Comparison of ENCODE assay signal across 9 mouse cellular contexts in genomic region chr5:98855741-98856140, GRCm38 (mm10). TPM values are rescaled to one million over a fixed set of nuclear protein-coding genes. Genes with fewer than 3 reads are reported as not detected.
DNase-seq lines count a peak whose midpoint lies in the region; ATAC-seq and TF ChIP-seq lines count a peak whose summit lies in the region.
"Had no signal": no experiment of that assay in that cellular context is flagged by ENCODE, and none has a peak within 500 bp of the region (broad histone marks: within the 10 kb centered on the region; RNA-seq: fewer than 3 reads in every experiment).

No protein-coding gene starts in this region.

- TF ChIP-seq EP300 in stomach, postnatal 0 days (optimal IDR thresholded peaks at IDR 0.05) = no peak

- peaks cover 2% of the 10 kb centered on the region; the same call in 1 of the 2 replicates for H3K4me1 ChIP-seq in lung, embryonic 16.5 days (replicated peaks; ENCODE audit: control insufficient read depth, insufficient read depth, low read length)
- H3K4me1 ChIP-seq in limb, embryonic 14.5 days (ENCODE audit: control insufficient read depth, insufficient read depth, low read length) = no peaks in the 10 kb centered on the region
- H3K4me1 ChIP-seq in stomach, postnatal 0 days (replicated peaks; ENCODE audit: control insufficient read depth, insufficient read depth) = 0 out of 2 replicates have a peak, but pooled peaks cover 2% of the 10 kb centered on the region
- no peaks in the 10 kb centered on the region for H3K4me1 ChIP-seq in cerebellum, adult 2 months (ENCODE audit: control insufficient read depth, insufficient read depth, low read length)
- H3K4me1 ChIP-seq: liver, embryonic 15.5 days had no signal

- H3K4me3 ChIP-seq in lung, embryonic 16.5 days (ENCODE audit: low read length) = peak overlapping the region; percentile 70
- H3K4me3 ChIP-seq in limb, embryonic 14.5 days (replicated peaks; ENCODE audit: low read length) = peak overlapping the region; percentile 55
- peak overlapping the region; percentile 59 for H3K4me3 ChIP-seq in stomach, postnatal 0 days (ENCODE audit: low read depth, low read length)
- no peak overlapping the region for H3K4me3 ChIP-seq in cerebellum, adult 2 months (replicated peaks; ENCODE audit: insufficient read depth, low read depth, low read length)

- TF ChIP-seq CTCF in stomach, postnatal 0 days (IDR thresholded peaks at IDR 0.05; ENCODE audit: low read depth) = no peak
- no peak for TF ChIP-seq CTCF in cerebellum, adult 2 months (IDR thresholded peaks at IDR 0.05; ENCODE audit: borderline replicate concordance, insufficient read depth, low read depth, low read length)

- H3K9me3 ChIP-seq in lung, embryonic 16.5 days (ENCODE audit: control insufficient read depth, low read length) = no peaks in the 10 kb centered on the region
- H3K9me3 ChIP-seq in limb, embryonic 14.5 days (ENCODE audit: control insufficient read depth, low read length) = no peaks in the 10 kb centered on the region
- no peaks in the 10 kb centered on the region for H3K9me3 ChIP-seq in stomach, postnatal 0 days (ENCODE audit: control insufficient read depth, low read length)
- H3K9me3 ChIP-seq: liver, embryonic 15.5 days had no signal

- no peaks in the 10 kb centered on the region for H3K36me3 ChIP-seq in lung, embryonic 16.5 days (ENCODE audit: control insufficient read depth, insufficient read depth, low read length)
- H3K36me3 ChIP-seq in limb, embryonic 14.5 days (ENCODE audit: control insufficient read depth, insufficient read depth, low read length) = no peaks in the 10 kb centered on the region
- no peaks in the 10 kb centered on the region for H3K36me3 ChIP-seq in stomach, postnatal 0 days (ENCODE audit: control insufficient read depth, insufficient read depth, low read length)
- H3K36me3 ChIP-seq: liver, embryonic 15.5 days had no signal

- 0 out of 2 replicates have a peak overlapping the region, but pooled peaks have one; percentile 27 for H3K27ac ChIP-seq in lung, embryonic 16.5 days (ENCODE audit: low read length)
- H3K27ac ChIP-seq in limb, embryonic 14.5 days (replicated peaks; ENCODE audit: low read depth, low read length) = no peak overlapping the region
- no peak overlapping the region for H3K27ac ChIP-seq in stomach, postnatal 0 days (replicated peaks)
- H3K27ac ChIP-seq in cerebellum, adult 2 months (ENCODE audit: insufficient read depth, low read length) = no peak overlapping the region
- H3K27ac ChIP-seq: liver, embryonic 15.5 days had no signal

- peaks cover 21% of the 10 kb centered on the region for H3K27me3 ChIP-seq in lung, embryonic 16.5 days (ENCODE audit: control insufficient read depth, insufficient read depth, low read depth, low read length)
- H3K27me3 ChIP-seq in limb, embryonic 14.5 days (ENCODE audit: control insufficient read depth, insufficient read depth, low read length) = peaks cover 38% of the 10 kb centered on the region
- H3K27me3 ChIP-seq in stomach, postnatal 0 days (ENCODE audit: control insufficient read depth, insufficient read depth, low read length) = 0 out of 2 replicates have a peak, but pooled peaks cover 3% of the 10 kb centered on the region
- peaks cover 1% of the 10 kb centered on the region; the same call in 1 of the 2 replicates for H3K27me3 ChIP-seq in cerebellum, adult 2 months (ENCODE audit: control insufficient read depth, insufficient read depth, low read length)

- ATAC-seq in lung, embryonic 16.5 days (ENCODE audit: low read depth) = no peak
- no peak for ATAC-seq in limb, embryonic 14.5 days (ENCODE audit: low FRiP score, low read depth)
- ATAC-seq in stomach, postnatal 0 days (ENCODE audit: low FRiP score, low TSS enrichment) = no peak

- 4% methylated on average over 12 of the region's 12 CpGs for WGBS in lung, embryonic 16.5 days
- WGBS in limb, embryonic 14.5 days = 7% methylated on average over 12 of the region's 12 CpGs
- 8% methylated on average over 12 of the region's 12 CpGs for WGBS in stomach, postnatal 0 days
- 10% methylated on average over 12 of the region's 12 CpGs for WGBS in cerebellum, adult 2 months

- no peak for TF ChIP-seq POLR2A in limb, embryonic 14.5 days (IDR thresholded peaks at IDR 0.05; ENCODE audit: borderline replicate concordance, extremely low read depth, insufficient read depth, insufficient read length)
- no peak for TF ChIP-seq POLR2A in cerebellum, adult 2 months (IDR thresholded peaks at IDR 0.05; ENCODE audit: borderline replicate concordance, insufficient read depth, low read length)

- peak overlapping the region; percentile 73 for H3K9ac ChIP-seq in lung, embryonic 16.5 days (ENCODE audit: low read length)
- peak overlapping the region; percentile 61; the same call in 1 of the 2 replicates for H3K9ac ChIP-seq in limb, embryonic 14.5 days (ENCODE audit: low read depth, low read length, severe bottlenecking)
- peak overlapping the region; percentile 59; the same call in 1 of the 2 replicates for H3K9ac ChIP-seq in stomach, postnatal 0 days (ENCODE audit: low read length)
- H3K9ac ChIP-seq: liver, embryonic 15.5 days had no signal

- peak; percentile 17 to 21 for DNase-seq in cerebellum, postnatal 10 days
- DNase-seq in cerebellum, adult 9-10 months = no peak
- no peak for DNase-seq in lung, postnatal 10 days
- no peak for DNase-seq in limb, embryonic 14.5 days (ENCODE audit: low spot score)
- no peak for DNase-seq in stomach, postnatal 0 days (ENCODE audit: low spot score)
- no peak for DNase-seq in frontal cortex, postnatal 10 days (ENCODE audit: low spot score in 2 of 2)
- no peak for DNase-seq in cerebellum, adult 2 months

- peak overlapping the region; percentile 94 for H3K4me2 ChIP-seq in lung, embryonic 16.5 days (ENCODE audit: low read depth, low read length)
- peak overlapping the region; percentile 99 for H3K4me2 ChIP-seq in limb, embryonic 14.5 days (replicated peaks; ENCODE audit: low read depth, low read length, severe bottlenecking)
- H3K4me2 ChIP-seq in stomach, postnatal 0 days (replicated peaks; ENCODE audit: low read depth) = peak overlapping the region; percentile 93

RNA-seq across cellular contexts. Expression of gene Bmp3, which starts 1.5 kb away (rescaled TPM):
- polyA plus RNA-seq in lung, embryonic 16.5 days (2015; fragmentation: Nextera tagmentation; extraction: Ambion mirVana) = 5.5 and 7.3 TPM in 2 replicates
- 6.2 and 7.0 TPM in 2 replicates for polyA plus RNA-seq in limb, embryonic 14.5 days (2012; rRNA removed)
- 7.6 and 8.6 TPM in 2 replicates for polyA plus RNA-seq in limb, embryonic 14.5 days (2014; fragmentation: Nextera tagmentation; extraction: Ambion mirVana)
- 1.4 and 1.7 TPM in 2 replicates for polyA plus RNA-seq in stomach, postnatal 0 days (2015; fragmentation: Nextera tagmentation; extraction: Ambion mirVana)
- polyA plus RNA-seq in cerebellum, adult 2 months (2012; rRNA removed) = 0.13 and 0.23 TPM in 2 replicates

Comparison
In these comparisons a context has a peak if more than half of its experiments do, and no peak if none do; other contexts are left out.
1. DNase-seq: peak in cerebellum, postnatal 10 days (2 of 2); none in cerebellum, adult 9-10 months (single experiment), lung, postnatal 10 days (single experiment), limb, embryonic 14.5 days (single experiment), stomach, postnatal 0 days (single experiment), frontal cortex, postnatal 10 days (0 of 2) and cerebellum, adult 2 months (0 of 2).
2. Peak in every context shown above with its lines, with median percentiles within 50 percentile points of each other: H3K4me2 ChIP-seq and H3K9ac ChIP-seq.